12 mouse cellular contexts compared by ENCODE assay signal in genomic region chr14:21304815-21305214, GRCm38 (mm10).
DNase-seq lines count a peak whose midpoint lies in the region; ATAC-seq and TF ChIP-seq lines count a peak whose summit lies in the region.
"Had no signal": no experiment of that assay in that cellular context is flagged by ENCODE, and none has a peak within 500 bp of the region (broad histone marks: within the 10 kb centered on the region; RNA-seq: fewer than 3 reads in every experiment).

No protein-coding gene starts in this region.

- no peaks in the 10 kb centered on the region for H3K27me3 ChIP-seq in lung, postnatal 0 days (replicated peaks; ENCODE audit: insufficient read depth, low read length)
- no peaks in the 10 kb centered on the region for H3K27me3 ChIP-seq in forebrain, embryonic 13.5 days
- H3K27me3 ChIP-seq in stomach, postnatal 0 days (ENCODE audit: control insufficient read depth, insufficient read depth, low read length), result no peaks in the 10 kb centered on the region
- no peaks in the 10 kb centered on the region for H3K27me3 ChIP-seq in intestine, embryonic 15.5 days (replicated peaks)
- H3K27me3 ChIP-seq: hindbrain, embryonic 12.5 days; neural tube, embryonic 12.5 days had no signal

- peaks cover 9% of the 10 kb centered on the region; the same call in 1 of the 2 replicates for H3K4me1 ChIP-seq in lung, postnatal 0 days (ENCODE audit: insufficient read depth, low read depth, low read length)
- peaks cover 20% of the 10 kb centered on the region for H3K4me1 ChIP-seq in forebrain, embryonic 13.5 days
- H3K4me1 ChIP-seq in stomach, postnatal 0 days (replicated peaks; ENCODE audit: control insufficient read depth, insufficient read depth), result no peaks in the 10 kb centered on the region
- H3K4me1 ChIP-seq in intestine, embryonic 15.5 days (replicated peaks), result peaks cover 6% of the 10 kb centered on the region; the same call in 1 of the 2 replicates
- H3K4me1 ChIP-seq: hindbrain, embryonic 12.5 days; neural tube, embryonic 12.5 days had no signal

- no peak overlapping the region for H3K4me2 ChIP-seq in lung, postnatal 0 days (replicated peaks; ENCODE audit: low read depth, low read length)
- H3K4me2 ChIP-seq in forebrain, embryonic 13.5 days, result no peak overlapping the region
- no peak overlapping the region for H3K4me2 ChIP-seq in stomach, postnatal 0 days (replicated peaks; ENCODE audit: low read depth)
- no peak overlapping the region for H3K4me2 ChIP-seq in intestine, embryonic 15.5 days (replicated peaks)
- H3K4me2 ChIP-seq: hindbrain, embryonic 12.5 days; neural tube, embryonic 12.5 days had no signal

- H3K36me3 ChIP-seq in lung, postnatal 0 days (ENCODE audit: insufficient read depth, low read length), result no peaks in the 10 kb centered on the region
- H3K36me3 ChIP-seq in forebrain, embryonic 13.5 days (ENCODE audit: poor library complexity, severe bottlenecking), result no peaks in the 10 kb centered on the region
- no peaks in the 10 kb centered on the region for H3K36me3 ChIP-seq in stomach, postnatal 0 days (ENCODE audit: control insufficient read depth, insufficient read depth, low read length)
- no peaks in the 10 kb centered on the region for H3K36me3 ChIP-seq in intestine, embryonic 15.5 days
- H3K36me3 ChIP-seq: hindbrain, embryonic 12.5 days; neural tube, embryonic 12.5 days had no signal

- WGBS in lung, postnatal 0 days, result 94% methylated on average over 1 of the region's 1 CpGs
- WGBS in forebrain, embryonic 13.5 days, result 83% methylated on average over 1 of the region's 1 CpGs
- WGBS in stomach, postnatal 0 days, result 83% methylated on average over 1 of the region's 1 CpGs
- WGBS in intestine, embryonic 15.5 days, result 93% methylated on average over 1 of the region's 1 CpGs

- TF ChIP-seq EP300 in lung, postnatal 0 days (IDR thresholded peaks at IDR 0.05), result no peak
- TF ChIP-seq EP300 in stomach, postnatal 0 days (optimal IDR thresholded peaks at IDR 0.05), result no peak

- H3K4me3 ChIP-seq in lung, postnatal 0 days (ENCODE audit: low read depth, low read length), result no peak overlapping the region
- H3K4me3 ChIP-seq in forebrain, embryonic 13.5 days, result no peak overlapping the region
- no peak overlapping the region for H3K4me3 ChIP-seq in stomach, postnatal 0 days (ENCODE audit: low read depth, low read length)
- no peak overlapping the region for H3K4me3 ChIP-seq in intestine, embryonic 15.5 days (replicated peaks)
- H3K4me3 ChIP-seq: hindbrain, embryonic 12.5 days; neural tube, embryonic 12.5 days had no signal

- H3K27ac ChIP-seq in lung, postnatal 0 days (ENCODE audit: low read length), result peak overlapping the region; percentile 32; the same call in 1 of the 2 replicates
- H3K27ac ChIP-seq in forebrain, embryonic 13.5 days, result peak overlapping the region; percentile 68
- no peak overlapping the region for H3K27ac ChIP-seq in stomach, postnatal 0 days (replicated peaks)
- H3K27ac ChIP-seq in intestine, embryonic 15.5 days, result no peak overlapping the region
- H3K27ac ChIP-seq: hindbrain, embryonic 12.5 days; neural tube, embryonic 12.5 days had no signal

- no peak; the same call in 1 of the 2 replicates for ATAC-seq in lung, postnatal 0 days
- peak; percentile 61 for ATAC-seq in forebrain, embryonic 13.5 days
- no peak for ATAC-seq in stomach, postnatal 0 days (ENCODE audit: low FRiP score, low TSS enrichment)
- no peak for ATAC-seq in intestine, embryonic 15.5 days

- TF ChIP-seq CTCF in lung, postnatal 0 days (IDR thresholded peaks at IDR 0.05), result no peak
- TF ChIP-seq CTCF in stomach, postnatal 0 days (IDR thresholded peaks at IDR 0.05; ENCODE audit: low read depth), result no peak

- DNase-seq in gastrocnemius, adult 18-20 months (ENCODE audit: low spot score), result peak; percentile 51
- DNase-seq in gastrocnemius, postnatal 4 days (ENCODE audit: low spot score in 2 of 2), result no peak
- DNase-seq in lung, postnatal 0 days (ENCODE audit: low spot score), result no peak
- no peak for DNase-seq in lung, postnatal 14 days
- no peak for DNase-seq in stomach, postnatal 0 days (ENCODE audit: low spot score)
- DNase-seq in embryo, embryonic 10.5 days (ENCODE audit: low spot score), result no peak
- DNase-seq: kidney, postnatal 10 days; lung, adult 2 months had no signal

- H3K9ac ChIP-seq in lung, postnatal 0 days (replicated peaks; ENCODE audit: low read depth), result no peak overlapping the region
- H3K9ac ChIP-seq in forebrain, embryonic 13.5 days, result no peak overlapping the region
- H3K9ac ChIP-seq in stomach, postnatal 0 days (ENCODE audit: low read length), result no peak overlapping the region
- H3K9ac ChIP-seq in intestine, embryonic 15.5 days, result no peak overlapping the region
- H3K9ac ChIP-seq: hindbrain, embryonic 12.5 days; neural tube, embryonic 12.5 days had no signal

- no peaks in the 10 kb centered on the region for H3K9me3 ChIP-seq in lung, postnatal 0 days (ENCODE audit: low read length)
- no peaks in the 10 kb centered on the region for H3K9me3 ChIP-seq in forebrain, embryonic 13.5 days (replicated peaks)
- no peaks in the 10 kb centered on the region for H3K9me3 ChIP-seq in stomach, postnatal 0 days (ENCODE audit: control insufficient read depth, low read length)
- no peaks in the 10 kb centered on the region for H3K9me3 ChIP-seq in intestine, embryonic 15.5 days
- H3K9me3 ChIP-seq: hindbrain, embryonic 12.5 days; neural tube, embryonic 12.5 days had no signal

Comparison
In these comparisons a context has a peak if more than half of its experiments do, and no peak if none do; other contexts are left out.
1. H3K27ac ChIP-seq: peak in lung, postnatal 0 days (single experiment) and forebrain, embryonic 13.5 days (single experiment); none in stomach, postnatal 0 days (single experiment) and intestine, embryonic 15.5 days (single experiment).